In the genomic region with DNA sequence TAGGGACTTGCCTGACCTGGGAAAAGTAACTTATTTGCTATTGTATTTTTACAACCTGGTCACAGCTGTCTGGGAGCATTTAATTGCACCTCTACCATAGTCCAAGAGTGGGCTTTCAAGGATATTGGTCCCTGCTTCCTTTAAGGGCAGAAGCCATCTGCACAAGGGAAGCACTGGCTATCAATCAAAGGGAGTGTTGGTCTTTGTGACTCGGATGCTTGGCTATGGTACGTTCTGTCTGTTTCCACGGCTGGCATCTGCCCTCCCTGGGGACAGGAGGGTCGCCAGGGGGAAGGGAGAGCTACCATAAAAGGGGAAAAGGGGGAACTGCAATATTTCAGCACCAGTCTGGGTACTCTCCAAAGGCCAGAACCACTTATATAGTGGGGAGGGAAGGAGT, we compare ENCODE assay signal across 26 mouse cellular contexts.
A peak's percentile ranks its signal among the peaks of the same experiment; 100 is the strongest.
DNase-seq lines count a peak whose midpoint lies in the region; ATAC-seq lines count a peak whose summit lies in the region.
"Had no signal": no experiment of that assay in that cellular context is flagged by ENCODE, and none has a peak within 500 bp of the region (broad histone marks: within the 10 kb centered on the region; RNA-seq: fewer than 3 reads in every experiment).

No protein-coding gene starts in this region.

- WGBS in hindbrain, embryonic 11.5 days: 29% methylated on average over 4 of the region's 4 CpGs
- 12% methylated on average over 4 of the region's 4 CpGs for WGBS in hindbrain, embryonic 12.5 days
- 22% methylated on average over 4 of the region's 4 CpGs for WGBS in hindbrain, embryonic 14.5 days
- WGBS in neural tube, embryonic 13.5 days: 5% methylated on average over 4 of the region's 4 CpGs

- H3K27me3 ChIP-seq in hindbrain, embryonic 11.5 days (ENCODE audit: control insufficient read depth, insufficient read depth, low read length): no peaks in the 10 kb centered on the region
- H3K27me3 ChIP-seq in hindbrain, embryonic 12.5 days: no peaks in the 10 kb centered on the region
- H3K27me3 ChIP-seq in hindbrain, embryonic 14.5 days (ENCODE audit: control insufficient read depth, insufficient read depth, low read length): no peaks in the 10 kb centered on the region
- no peaks in the 10 kb centered on the region for H3K27me3 ChIP-seq in neural tube, embryonic 13.5 days
- H3K27me3 ChIP-seq: heart, embryonic 12.5 days; hindbrain, embryonic 15.5 days; intestine, embryonic 15.5 days; liver, embryonic 12.5 days; midbrain, embryonic 12.5 days; Patski had no signal

- H3K4me3 ChIP-seq in hindbrain, embryonic 11.5 days (ENCODE audit: low read depth, low read length): no peak overlapping the region
- no peak overlapping the region for H3K4me3 ChIP-seq in hindbrain, embryonic 12.5 days
- no peak overlapping the region for H3K4me3 ChIP-seq in hindbrain, embryonic 14.5 days (replicated peaks; ENCODE audit: low read length)
- H3K4me3 ChIP-seq in neural tube, embryonic 13.5 days: no peak overlapping the region
- H3K4me3 ChIP-seq: erythroblast, embryonic 14.5 days; heart, adult 2 months; heart, embryonic 12.5 days; hindbrain, embryonic 15.5 days; intestine, embryonic 15.5 days; left cerebral cortex, adult 2 months; liver, embryonic 12.5 days; midbrain, embryonic 12.5 days had no signal

- no peaks in the 10 kb centered on the region for H3K9me3 ChIP-seq in hindbrain, embryonic 11.5 days (ENCODE audit: control insufficient read depth, low read length)
- H3K9me3 ChIP-seq in hindbrain, embryonic 12.5 days (replicated peaks): no peaks in the 10 kb centered on the region
- H3K9me3 ChIP-seq in hindbrain, embryonic 14.5 days (ENCODE audit: control insufficient read depth, low read length): no peaks in the 10 kb centered on the region
- H3K9me3 ChIP-seq in neural tube, embryonic 13.5 days: no peaks in the 10 kb centered on the region
- H3K9me3 ChIP-seq: heart, embryonic 12.5 days; hindbrain, embryonic 15.5 days; intestine, embryonic 15.5 days; liver, embryonic 12.5 days; midbrain, embryonic 12.5 days had no signal

- DNase-seq in hindbrain, embryonic 11.5 days (ENCODE audit: low spot score): peak; percentile 21
- peak; percentile 42 for DNase-seq in embryo, embryonic 10.5 days (ENCODE audit: low spot score)
- DNase-seq in hindbrain, embryonic 14.5 days (ENCODE audit: low spot score): no peak
- DNase-seq in adrenal gland, adult 8-10 months: no peak
- no peak for DNase-seq in layer of hippocampus, postnatal 25 days (ENCODE audit: extremely low spot score in 1 of 2, low spot score in 1 of 2)
- no peak for DNase-seq in layer of hippocampus, postnatal 14 days (ENCODE audit: low spot score in 2 of 2)
- DNase-seq: adrenal gland, postnatal 36 days; cerebellum, adult 18-20 months; cerebellum, postnatal 25 days; heart, adult 2 months; kidney, adult 2 months; kidney, postnatal 10 days; layer of hippocampus, adult 9-11 months; liver, postnatal 0 days; lung, postnatal 36 days had no signal

- ATAC-seq in hindbrain, embryonic 11.5 days (ENCODE audit: low FRiP score): peak; percentile 73
- no peak; the same call in 1 of the 2 replicates for ATAC-seq in hindbrain, embryonic 12.5 days (ENCODE audit: low FRiP score)
- ATAC-seq in hindbrain, embryonic 14.5 days (ENCODE audit: low FRiP score): 0 out of 2 replicates have a peak, but pooled peaks have one; percentile 11
- ATAC-seq in neural tube, embryonic 13.5 days (ENCODE audit: low read depth): peak; percentile 47; the same call in 1 of the 2 replicates
- ATAC-seq: forebrain, embryonic 16.5 days; intestine, embryonic 15.5 days; liver, embryonic 12.5 days; liver, postnatal 0 days; Patski had no signal

- no peak overlapping the region for H3K27ac ChIP-seq in hindbrain, embryonic 11.5 days (ENCODE audit: low read depth, low read length)
- no peak overlapping the region for H3K27ac ChIP-seq in hindbrain, embryonic 12.5 days
- H3K27ac ChIP-seq in hindbrain, embryonic 14.5 days: no peak overlapping the region
- no peak overlapping the region for H3K27ac ChIP-seq in neural tube, embryonic 13.5 days (replicated peaks)
- H3K27ac ChIP-seq: heart, adult 2 months; hindbrain, embryonic 15.5 days; intestine, embryonic 15.5 days; left cerebral cortex, adult 2 months; liver, embryonic 12.5 days; midbrain, embryonic 12.5 days had no signal

- no peaks in the 10 kb centered on the region for H3K36me3 ChIP-seq in hindbrain, embryonic 11.5 days (ENCODE audit: control insufficient read depth, insufficient read depth, low read length)
- no peaks in the 10 kb centered on the region for H3K36me3 ChIP-seq in hindbrain, embryonic 12.5 days
- H3K36me3 ChIP-seq in hindbrain, embryonic 14.5 days (replicated peaks; ENCODE audit: control insufficient read depth, insufficient read depth): no peaks in the 10 kb centered on the region
- no peaks in the 10 kb centered on the region for H3K36me3 ChIP-seq in neural tube, embryonic 13.5 days
- H3K36me3 ChIP-seq: heart, embryonic 12.5 days; hindbrain, embryonic 15.5 days; intestine, embryonic 15.5 days; liver, embryonic 12.5 days; midbrain, embryonic 12.5 days had no signal

- H3K4me2 ChIP-seq in hindbrain, embryonic 11.5 days (replicated peaks; ENCODE audit: low read depth, low read length): no peak overlapping the region
- no peak overlapping the region for H3K4me2 ChIP-seq in hindbrain, embryonic 12.5 days (replicated peaks)
- H3K4me2 ChIP-seq in hindbrain, embryonic 14.5 days (replicated peaks): no peak overlapping the region
- H3K4me2 ChIP-seq in neural tube, embryonic 13.5 days: no peak overlapping the region
- H3K4me2 ChIP-seq: heart, embryonic 12.5 days; hindbrain, embryonic 15.5 days; intestine, embryonic 15.5 days; liver, embryonic 12.5 days; midbrain, embryonic 12.5 days had no signal

- H3K9ac ChIP-seq in hindbrain, embryonic 11.5 days (ENCODE audit: low read depth, low read length): no peak overlapping the region
- H3K9ac ChIP-seq in hindbrain, embryonic 12.5 days: no peak overlapping the region
- no peak overlapping the region for H3K9ac ChIP-seq in hindbrain, embryonic 14.5 days
- H3K9ac ChIP-seq in neural tube, embryonic 13.5 days: no peak overlapping the region
- H3K9ac ChIP-seq: heart, embryonic 12.5 days; hindbrain, embryonic 15.5 days; intestine, embryonic 15.5 days; liver, embryonic 12.5 days; liver, postnatal 0 days; midbrain, embryonic 12.5 days had no signal

- H3K4me1 ChIP-seq in hindbrain, embryonic 11.5 days (replicated peaks; ENCODE audit: control insufficient read depth, insufficient read depth, low read length): no peaks in the 10 kb centered on the region
- H3K4me1 ChIP-seq in hindbrain, embryonic 12.5 days: no peaks in the 10 kb centered on the region
- H3K4me1 ChIP-seq in hindbrain, embryonic 14.5 days (replicated peaks; ENCODE audit: control insufficient read depth, insufficient read depth, low read length): no peaks in the 10 kb centered on the region
- H3K4me1 ChIP-seq in neural tube, embryonic 13.5 days (replicated peaks): peaks cover 8% of the 10 kb centered on the region
- H3K4me1 ChIP-seq: heart, embryonic 12.5 days; hindbrain, embryonic 15.5 days; intestine, embryonic 15.5 days; liver, embryonic 12.5 days; midbrain, embryonic 12.5 days had no signal

Comparison
In these comparisons a context has a peak if more than half of its experiments do, and no peak if none do; other contexts are left out.
1. DNase-seq: peak in hindbrain, embryonic 11.5 days (single experiment) and embryo, embryonic 10.5 days (single experiment); none in hindbrain, embryonic 14.5 days (single experiment), adrenal gland, adult 8-10 months (single experiment), layer of hippocampus, postnatal 25 days (0 of 2) and layer of hippocampus, postnatal 14 days (0 of 2).